Mouse (Mus musculus) heart, adult 2 months (tissue): ENCODE results near the gene Scgn.

Experiments used
- CTCF ChIP-seq: fragments of 200-600 bp; IDR thresholded peaks from 2 replicates; pipeline ENCODE4 v1.8.1; 2022; ENCODE audit warnings: antibody characterized with exemption, mild to moderate bottlenecking, moderate library complexity
- EP300 ChIP-seq: fragments of 200-500 bp; IDR thresholded peaks from 2 replicates; pipeline ENCODE4 v1.6.1; 2011; ENCODE audit warnings: low read depth, low read length, control low read depth; ENCODE audit not compliant: insufficient read depth
- POLR2A ChIP-seq: fragments of 200-500 bp; IDR thresholded peaks from 2 replicates; pipeline ENCODE4 v1.6.1; 2011; ENCODE audit warnings: mild to moderate bottlenecking, low read depth, low read length, control low read depth; ENCODE audit not compliant: insufficient read depth

GRCm38 (mm10) chr13:23928637-23929036 is 62.4 kb downstream of the Scgn start:
- TF ChIP-seq EP300 (no peak), CTCF (no peak), POLR2A (no peak)
